Mouse (Mus musculus) forelimb bud, embryonic 11.5 days (tissue): ENCODE data around the gene 2700081O15Rik.
"Not testable (repeated sequence)": the region's sequence is repeated elsewhere in the genome, so short reads cannot be mapped to it uniquely, and the experiment has no call there.

Experiments used
- DNase-seq: peaks from one replicate; pipeline ENCODE4 v3.0.0-alpha.2; 2012; ENCODE audit warnings: low read depth, low spot score

2700081O15Rik gene

DNA sequence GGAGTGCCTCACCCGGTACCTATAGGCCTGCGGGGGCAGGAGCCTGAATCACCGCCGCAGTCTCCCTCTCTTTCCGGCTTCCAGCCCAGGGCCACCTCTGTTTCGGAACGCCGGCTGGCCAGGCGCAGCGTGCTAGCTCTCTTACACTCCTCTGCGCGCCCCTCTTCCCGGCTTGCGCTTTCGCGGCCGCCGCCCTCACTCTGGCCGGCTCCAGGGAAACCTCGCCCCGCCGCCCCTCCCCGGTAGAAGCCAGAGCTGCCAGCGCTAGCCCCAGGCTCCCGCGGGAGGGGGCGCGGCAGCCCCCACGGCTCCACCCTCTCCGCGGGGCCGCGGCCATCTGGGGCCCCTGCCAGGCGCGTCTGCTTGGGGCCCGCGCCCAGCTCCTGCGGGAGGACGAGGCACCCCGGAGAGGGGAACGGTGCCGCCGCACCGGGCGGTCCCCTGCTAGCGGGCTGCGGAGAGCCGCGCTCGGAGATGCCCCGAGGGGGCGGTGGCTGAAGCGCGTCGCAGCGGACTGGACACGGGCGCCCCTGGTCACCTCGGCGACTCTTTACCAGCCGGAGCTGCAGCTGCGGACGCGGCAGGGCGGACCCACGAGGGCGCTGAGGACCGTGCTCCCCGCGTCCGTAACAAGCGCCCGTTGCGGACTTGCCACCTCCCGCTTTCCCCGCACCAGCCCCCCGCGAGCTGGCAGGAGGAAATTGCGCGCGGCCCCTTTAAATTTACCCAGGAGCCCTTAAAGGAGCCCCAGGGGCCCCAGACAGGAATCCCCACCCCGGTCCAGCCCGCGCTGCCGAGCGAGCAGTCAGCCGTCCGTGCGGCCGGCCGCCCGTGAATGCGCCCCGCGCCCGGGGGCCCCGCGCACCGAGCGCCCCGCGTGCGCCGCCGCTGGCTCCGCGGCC is at the start of gene 2700081O15Rik:
Gene 2700081O15Rik, plus strand, starts transcription at position 792 of the 902 bp plus-strand sequence.
- peak; percentile 69 for DNase-seq

DNA sequence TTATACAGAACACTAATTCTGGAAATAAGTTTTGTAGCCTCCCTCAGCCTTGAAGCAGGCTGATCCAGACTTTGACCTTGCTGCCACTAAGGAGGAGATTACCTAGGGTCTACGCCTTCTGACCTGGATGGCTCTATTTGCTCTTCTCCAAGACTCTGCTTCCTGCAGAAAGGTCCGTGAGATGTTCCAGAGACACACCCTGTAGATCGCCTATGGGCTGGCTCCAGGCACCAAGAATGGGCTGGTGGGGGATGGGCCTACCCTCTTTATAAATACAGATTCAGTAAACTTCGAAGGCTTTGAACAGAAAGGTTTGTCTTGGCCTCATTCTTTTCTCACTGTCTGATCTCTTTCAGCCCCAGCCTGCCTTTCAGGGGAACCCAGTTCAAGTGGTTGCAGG is 48.0 kb upstream of the 2700081O15Rik start:
- DNase-seq = not testable (repeated sequence)

DNA sequence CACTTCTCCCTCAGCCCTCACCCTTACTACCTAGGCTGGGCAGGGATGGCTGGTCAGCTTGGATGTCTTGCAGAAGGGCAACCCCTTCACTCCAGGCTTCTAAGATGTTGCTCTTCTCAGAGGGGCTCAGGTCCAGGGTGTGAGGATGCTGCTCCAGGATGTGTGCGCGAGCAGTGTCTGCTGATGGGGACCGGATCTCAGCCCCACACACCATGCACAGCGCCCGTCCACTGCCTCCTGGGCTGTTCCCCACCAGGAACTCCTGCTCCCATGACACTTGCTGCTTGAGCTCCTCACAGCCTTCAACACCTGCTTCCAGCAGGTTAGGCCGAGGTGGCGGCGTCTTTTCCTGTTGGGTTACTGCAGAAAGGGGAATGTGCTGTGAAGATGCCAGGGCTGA is 42.9 kb upstream of the 2700081O15Rik start:
- no peak for DNase-seq

DNA sequence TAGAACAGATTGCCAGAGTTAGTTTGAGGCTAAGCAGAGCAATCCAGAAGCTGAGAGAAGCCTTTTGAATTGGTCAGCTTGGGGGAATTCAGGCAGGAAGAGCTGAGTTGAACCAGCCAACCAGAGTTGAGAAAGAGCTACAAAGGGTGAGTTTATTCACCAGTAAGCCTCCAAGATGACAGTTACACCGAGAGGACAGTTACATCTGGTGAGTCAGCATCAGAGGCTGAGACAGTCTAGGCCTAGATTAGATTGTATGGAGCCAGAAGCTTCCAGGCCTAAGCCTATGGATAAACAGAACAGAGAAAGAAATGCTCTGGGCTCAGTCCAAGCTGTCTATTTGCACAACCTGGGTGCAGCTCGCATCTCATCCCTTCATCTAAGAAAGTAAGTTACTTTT is 39.8 kb upstream of the 2700081O15Rik start:
- no peak for DNase-seq

DNA sequence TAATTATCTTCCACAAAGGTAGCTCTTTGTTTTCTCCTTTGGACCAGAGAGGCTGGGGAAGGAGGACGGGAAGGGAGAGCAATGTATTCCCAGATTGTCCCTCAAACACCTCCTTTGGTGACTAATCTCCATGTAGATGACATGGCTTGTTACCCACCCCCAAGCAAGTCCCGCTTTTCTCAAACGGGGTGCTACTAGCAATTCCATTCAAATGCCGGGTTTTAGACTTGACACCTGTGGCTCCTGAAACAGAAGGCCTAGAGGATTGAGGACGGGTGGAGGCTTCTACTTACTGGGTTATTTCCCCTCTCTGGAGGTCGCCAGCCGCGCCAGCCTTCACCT is 35.5 kb upstream of the 2700081O15Rik start:
- no peak for DNase-seq

DNA sequence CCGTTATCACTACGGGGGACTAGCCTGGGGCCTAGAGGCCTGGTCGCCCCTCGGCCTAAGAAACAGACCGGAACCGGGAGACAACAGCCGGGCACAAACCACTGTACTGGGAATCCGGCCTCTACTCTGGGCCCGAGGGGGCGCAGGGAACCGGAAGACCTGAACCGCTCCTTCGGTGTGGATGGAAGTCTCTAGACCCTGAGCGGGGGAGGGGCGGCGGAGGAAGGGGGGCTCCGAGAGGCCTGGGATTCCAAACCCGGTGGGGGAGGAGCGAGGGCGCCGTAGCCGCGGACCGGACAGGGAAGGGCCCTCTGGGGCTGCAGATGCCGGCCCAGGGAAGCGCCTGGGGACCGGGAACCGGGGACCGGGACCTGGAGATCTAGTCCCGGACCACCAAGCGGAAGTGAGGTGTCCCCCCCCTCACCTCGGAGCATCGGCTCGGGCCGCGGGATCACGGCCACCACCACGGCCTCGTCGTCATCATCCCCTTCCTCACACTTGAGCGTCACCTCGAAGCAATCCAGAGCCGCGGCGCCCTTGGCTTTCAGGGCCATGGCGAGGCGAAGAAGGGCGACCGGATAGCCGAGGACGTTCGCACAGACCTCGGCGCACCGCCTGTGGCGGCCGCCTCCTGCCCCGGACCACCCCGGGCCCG is 35.0 kb upstream of the 2700081O15Rik start:
- DNase-seq = peak; percentile 63

DNA sequence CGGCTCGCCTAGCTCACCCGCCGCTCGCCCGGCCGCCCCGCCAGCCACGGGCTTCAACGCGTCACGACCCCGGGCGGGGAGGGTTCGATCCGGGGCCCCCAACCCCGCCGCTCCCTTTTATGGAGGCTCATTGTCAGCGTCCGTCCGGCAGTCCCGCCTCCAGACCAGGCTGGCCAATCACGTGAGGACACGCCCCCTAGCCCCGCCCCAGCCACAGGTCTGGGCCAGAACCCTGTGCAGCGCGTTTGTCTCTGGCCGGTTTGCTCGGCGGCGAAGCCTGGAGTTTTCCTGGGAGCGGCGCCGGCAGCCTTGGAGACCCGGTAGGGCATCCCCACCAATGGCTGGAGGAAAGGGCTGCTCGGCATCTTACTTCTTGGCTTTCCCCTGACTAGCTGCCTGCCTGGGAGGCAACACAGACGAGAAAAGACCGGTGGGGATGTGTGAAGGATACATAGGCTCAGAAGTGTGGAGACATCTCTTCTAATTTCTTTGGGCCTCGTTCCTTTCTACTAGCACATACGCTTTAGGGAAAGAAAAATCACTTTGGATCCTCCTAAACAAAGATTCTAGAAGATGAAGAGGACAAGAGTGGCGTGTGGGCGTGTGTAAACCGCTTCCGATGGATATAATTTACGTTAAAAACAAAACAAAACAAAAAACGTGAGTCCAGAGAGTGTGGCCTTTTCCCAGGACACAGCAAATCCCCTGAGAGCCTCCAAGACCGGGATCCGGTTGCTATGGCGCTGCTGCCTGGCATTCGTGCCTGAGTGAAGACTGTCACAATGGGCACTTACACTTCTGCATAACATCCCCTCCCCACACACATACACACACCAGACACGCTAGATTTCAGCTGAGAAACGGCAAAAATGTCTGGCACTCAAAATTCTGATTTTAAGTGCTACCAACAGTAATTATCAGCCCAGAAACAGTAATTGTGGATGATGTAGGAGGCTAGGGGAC is 34.2 kb upstream of the 2700081O15Rik start, which contains the start of gene Spindoc:
Gene Spindoc, minus strand, starts transcription at position 92 of the 963 bp plus-strand sequence.
- peak; percentile 91 for DNase-seq

DNA sequence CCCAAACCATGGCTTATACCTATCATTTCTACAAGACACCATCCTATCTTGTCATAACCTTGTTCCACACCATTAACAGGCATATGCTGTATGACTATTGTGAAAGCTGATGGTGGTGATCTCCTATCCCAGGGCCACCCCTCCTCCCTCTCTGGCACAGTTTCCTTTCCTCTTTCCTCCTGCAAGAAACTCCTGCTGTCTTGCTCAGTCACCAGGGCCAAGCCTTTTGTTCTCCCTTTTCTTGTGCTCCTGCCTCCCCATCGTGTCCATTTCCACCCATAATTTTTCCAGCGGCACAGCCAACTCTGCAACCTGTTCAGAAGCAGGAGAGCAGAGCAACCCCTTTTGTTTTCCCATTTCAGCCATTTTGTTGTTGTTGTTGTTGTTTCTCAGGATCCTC is 31.4 kb upstream of the 2700081O15Rik start:
- no peak for DNase-seq

DNA sequence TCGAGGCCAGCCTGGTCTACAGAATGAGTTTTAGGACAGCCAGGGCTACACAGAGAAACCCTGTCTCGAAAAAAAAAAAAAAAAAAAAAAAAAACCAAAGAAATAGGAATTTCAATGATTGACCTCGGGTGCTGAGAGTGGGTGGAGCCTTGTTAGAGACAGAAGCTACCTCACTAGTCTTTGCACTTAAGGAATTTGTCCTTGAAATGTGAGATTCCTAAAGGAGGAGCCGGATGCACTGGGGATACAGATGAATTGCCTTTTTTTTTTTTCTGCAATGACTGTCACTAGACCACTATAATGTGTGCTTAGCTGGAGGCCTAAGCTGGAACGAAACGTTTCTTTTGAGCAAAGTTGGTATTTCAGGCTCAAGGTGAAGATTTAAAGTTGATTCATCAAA is 28.9 kb upstream of the 2700081O15Rik start:
- DNase-seq = no peak

DNA sequence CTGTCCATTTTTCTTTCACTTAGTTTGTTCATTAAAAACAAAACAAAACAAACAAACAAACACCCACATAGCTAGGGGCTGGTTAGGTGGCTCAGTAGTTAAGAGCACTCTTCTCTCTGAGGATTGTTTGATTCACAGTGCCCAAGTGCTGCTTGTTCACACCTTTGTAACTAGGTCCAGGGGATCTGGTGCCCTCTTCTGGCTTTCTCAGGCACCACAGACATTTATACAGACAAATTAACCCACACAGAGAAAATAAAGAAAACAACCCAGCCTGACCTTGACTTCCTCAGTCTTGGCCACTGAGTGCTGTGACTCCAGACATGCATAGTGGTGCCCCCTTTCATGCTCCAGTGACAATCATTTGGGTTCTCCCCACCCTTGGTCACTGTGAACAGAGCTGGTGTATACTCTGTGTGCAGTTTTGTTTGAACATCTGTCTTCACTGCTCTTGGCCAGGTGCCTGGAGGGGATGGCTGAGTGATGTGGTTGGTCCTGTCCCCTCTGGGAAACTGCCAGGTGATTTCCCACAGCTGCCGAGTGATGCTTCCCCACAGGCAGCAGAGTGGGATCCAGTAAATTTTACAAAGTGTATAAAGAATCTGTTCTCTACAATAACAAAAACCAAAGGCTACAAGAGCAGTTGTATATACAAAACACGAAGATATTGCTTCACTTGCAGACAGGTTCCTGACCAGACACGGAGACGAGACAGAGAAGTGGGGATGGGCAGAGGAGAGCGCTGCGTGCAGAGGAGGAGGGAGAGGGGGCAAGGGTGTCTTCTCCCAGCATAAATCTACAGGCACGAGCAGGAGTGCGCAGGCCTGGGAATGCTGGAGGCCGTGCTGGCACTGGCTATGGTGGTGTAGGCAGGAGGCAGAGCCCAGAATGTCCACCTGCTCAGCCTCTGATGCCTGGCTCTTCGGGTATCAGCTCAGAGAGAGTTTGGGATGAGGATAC is 20.3 kb upstream of the 2700081O15Rik start:
- not testable (repeated sequence) for DNase-seq

DNA sequence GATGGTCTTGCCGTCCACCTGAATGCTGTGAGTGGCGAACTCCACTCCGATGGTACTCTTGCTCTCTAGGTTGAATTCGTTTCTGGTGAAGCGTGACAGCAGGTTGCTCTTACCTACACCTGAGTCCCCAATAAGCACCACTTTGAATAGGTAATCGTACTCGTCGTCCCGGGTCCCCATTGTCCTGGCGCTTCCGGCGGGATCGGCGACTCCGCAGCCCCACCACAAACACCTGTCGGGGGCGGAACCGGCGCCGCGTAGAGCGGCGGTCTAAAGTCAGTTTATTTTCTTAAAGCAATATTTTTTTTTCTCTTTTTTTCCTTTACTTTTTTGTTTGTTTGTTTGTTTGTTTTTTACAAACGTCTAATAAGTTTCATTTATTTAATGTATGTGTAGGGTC is 18.5 kb upstream of the 2700081O15Rik start:
- DNase-seq = not testable (repeated sequence)

DNA sequence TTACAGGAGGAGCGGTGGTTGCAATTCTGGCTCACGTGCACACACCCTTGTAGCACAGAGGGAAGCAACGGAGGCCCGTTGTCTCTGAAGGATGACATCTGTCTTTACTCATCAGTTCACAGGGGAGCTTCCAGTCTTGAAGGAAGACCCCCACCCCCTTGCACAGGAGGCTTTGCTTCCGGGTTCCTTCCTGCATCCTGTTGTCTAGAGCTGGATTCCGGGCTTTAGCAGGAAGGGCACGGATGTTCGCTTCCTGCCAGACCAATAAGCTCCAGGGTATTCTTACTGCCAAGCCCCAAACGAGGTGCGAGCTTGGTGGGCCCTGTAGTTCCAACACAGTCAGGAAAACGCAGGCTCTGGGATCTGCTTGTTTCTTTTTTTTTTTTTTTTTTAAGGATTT is 16.8 kb upstream of the 2700081O15Rik start:
- no peak for DNase-seq

DNA sequence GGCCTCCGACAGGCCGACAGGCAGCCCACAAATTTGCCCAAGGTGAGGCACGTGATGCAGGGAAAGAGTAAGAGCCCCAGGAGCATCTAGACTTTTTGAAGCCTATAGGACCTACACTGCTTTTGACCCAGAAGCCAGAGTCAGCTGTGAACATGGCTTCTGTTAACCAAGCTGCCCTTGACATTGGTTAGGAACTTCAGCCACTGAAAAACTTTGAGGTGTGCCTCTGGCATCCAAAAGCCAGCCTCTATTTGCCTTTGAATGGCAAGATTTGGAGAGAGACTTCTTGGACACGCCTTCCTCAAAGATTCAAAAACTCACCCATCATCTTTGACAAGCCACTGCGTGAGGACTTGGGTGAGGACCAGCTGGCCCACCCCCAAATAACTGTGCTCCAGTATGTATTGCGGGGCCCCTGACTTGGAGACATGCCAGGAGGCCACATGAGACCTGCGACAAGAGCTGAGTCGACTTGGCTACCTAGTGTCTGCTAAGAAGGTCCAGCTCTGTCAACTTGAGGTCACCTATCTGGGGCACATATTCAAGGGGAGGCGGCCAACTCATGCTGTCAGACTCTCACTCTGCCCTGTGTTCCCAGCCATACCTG is 12.7 kb upstream of the 2700081O15Rik start:
- DNase-seq = no peak

DNA sequence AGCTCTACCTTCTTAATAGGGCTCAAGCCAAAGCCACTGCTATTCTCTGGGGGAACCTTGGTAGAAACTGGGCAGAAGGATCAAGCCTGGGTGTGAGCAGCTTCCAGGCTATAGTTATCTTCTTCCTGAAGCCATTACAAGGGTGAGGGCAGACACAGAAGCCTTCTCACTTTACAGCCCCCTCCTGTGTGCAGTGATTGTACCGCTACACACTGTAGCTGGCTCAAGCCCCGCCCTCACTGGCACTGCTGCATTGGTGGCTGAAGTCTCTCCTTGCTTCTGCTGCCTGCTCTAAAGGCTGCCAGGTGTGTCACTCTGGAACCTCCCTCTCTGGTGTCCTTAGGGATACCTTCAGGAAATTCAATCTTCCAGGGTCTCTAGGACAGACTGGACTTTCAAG is 5.1 kb upstream of the 2700081O15Rik start:
- DNase-seq = no peak

DNA sequence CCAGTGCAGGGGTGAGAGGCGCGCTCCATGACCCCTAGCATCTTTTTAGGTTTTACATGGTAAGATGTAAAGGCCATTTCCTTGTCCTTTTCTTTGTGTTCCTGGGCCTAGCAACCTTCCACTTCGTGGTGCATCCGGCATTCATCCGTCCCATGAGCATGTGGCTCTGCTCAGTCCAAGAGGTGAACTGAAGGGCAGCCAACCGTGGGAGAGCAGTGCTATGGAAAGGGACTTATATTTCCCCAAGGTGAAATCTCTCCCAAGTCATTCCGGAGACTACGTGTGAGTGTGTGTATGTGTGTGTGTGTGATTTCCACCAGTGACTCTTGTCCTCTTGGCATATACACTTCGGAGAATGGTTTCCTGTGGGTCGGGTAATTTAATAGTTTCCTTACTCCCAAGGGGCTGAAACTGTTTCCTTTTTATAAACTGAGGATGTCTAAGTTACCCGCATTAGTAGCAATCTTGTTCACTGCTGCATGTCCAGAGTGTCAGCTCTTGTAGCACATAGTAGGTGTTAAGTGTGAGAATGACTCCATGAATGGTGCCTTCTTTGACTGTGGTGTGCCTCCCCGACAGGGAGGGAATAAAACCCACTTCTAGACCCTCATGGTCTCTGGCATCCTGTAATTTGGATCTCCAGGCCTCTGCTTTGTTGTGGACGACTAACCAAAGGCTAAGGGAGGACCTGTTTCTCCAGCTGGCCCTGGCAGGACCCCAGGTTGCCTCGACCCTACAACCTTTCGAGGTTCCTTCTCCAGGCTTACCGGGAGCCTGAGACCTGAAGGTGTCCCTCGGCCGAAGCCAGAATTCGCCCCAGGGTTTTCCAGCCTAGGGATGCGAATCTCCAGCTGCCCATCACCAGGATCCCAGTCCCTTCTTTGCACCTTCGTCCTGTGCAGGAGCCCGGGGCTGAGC is 1.2 kb upstream of the 2700081O15Rik start:
- no peak for DNase-seq

DNA sequence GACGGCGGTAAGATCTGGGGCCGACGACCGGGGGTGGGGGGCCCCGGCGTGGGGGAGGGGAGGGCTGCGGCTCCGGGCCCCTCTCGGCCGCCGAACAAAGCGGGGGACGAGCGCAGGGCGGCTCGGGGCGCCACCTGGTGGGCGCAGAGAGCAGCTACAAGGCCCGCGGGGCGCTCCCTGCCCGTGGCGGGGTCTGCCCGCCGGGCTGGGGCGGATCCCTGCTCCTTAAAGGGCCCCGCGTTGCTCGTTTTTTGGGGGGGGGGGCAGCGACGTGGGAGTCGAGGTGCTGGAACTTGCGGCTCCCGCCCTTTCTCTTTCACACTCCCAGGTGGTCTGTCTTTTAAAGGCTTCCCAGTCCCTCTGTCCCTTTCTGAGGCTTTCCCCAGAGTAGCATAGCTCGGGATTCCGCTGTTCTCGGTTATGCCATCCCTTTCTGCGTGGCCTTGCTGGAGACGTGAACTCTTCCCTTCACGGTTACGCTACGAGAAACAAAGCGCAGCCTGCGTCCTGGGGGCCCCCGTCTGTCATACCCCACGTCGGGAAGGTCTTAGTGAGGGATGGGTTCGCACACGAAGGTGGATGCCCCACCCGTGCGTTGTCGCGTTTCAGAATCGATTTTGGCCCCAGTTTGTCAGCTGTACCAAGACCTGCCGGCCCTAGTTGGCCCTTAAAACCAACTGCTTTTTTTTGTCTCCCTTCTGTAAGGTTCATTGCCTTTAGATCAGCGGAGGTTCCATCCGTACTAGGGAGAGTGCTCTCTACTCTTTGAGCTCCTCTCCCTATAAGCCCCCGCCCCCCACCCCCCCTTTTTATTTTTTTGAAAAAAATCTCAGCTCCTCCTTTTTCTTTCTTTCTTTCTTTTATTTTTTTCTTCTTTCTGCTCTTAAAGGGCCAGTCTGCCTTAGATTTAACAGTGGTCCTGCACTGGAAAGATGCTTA is 755 bp downstream of the 2700081O15Rik start:
- DNase-seq = peak; percentile 82

DNA sequence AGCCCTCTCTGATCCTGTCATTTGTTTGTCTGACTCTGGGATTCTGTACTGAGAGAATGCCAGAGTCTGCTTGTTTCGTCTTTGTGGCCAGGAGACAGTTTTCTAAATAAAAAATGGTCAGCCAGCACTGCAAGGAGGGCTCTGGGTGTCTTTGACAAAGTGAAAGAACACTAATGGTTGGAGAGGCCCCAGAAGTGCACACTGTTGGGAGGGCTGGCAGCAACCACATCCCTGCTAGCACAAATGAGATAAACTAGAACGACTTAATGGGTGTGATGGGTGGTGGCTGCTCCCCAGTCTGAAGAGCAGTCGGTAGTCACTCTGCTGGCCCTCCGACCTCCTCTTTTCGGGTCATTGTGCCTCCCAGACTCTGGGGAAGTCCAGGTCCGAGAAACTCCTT is 1.7 kb downstream of the 2700081O15Rik start:
- DNase-seq = no peak

DNA sequence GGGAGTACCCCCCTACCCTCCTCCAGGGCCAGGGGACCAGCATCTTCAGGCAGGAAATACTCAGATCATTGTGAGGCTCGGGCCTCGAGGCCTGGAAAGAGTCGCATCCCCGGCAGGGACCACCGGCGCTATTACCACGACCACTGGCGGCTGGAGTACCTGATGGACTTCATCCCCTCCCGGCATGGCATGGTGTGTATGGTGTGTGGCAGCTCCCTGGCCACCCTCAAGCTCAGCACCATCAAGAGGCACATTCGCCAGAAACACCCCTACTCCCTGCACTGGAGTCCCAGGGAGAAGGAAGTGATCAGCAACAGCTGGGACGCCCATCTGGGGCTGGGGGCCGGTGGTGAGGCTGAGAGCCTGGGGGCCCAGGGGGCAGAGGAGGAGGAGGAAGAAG is 2.7 kb downstream of the 2700081O15Rik start:
- DNase-seq = no peak
